Mouse (Mus musculus): ENCODE measurements around the gene Trim9. TPM values are rescaled to one million over a fixed set of nuclear protein-coding genes. Genes with fewer than 3 reads are reported as not detected.

Gene Trim9
- total RNA-seq, 2 experiments from 2014 or later = 336 to 347 TPM

DNA sequence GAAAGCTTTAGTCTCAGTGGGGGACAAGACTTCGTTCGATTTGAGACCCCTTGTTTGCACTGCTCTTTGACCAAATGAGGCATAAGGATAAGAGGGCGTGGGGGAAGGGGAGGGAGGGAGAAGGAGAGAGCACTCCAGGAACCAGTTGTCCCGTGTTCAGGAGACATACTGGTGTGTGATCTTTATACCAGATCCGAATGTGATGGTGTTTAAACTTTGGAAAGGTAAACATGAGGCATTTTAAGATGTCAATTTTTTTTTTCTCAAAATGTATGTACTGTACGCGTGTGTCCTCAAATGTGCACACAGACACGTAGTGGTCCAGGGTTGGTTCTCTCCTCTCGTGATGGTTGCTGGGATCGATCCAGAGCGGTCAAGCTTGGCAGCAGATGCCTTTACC, 119.3 kb downstream of the Trim9 start:
- DNase-seq (ENCODE audit: extremely low spot score in 1 of 2, low spot score in 2 of 2) = no peak
- intact Hi-C loops (cut with DNase I) = no loop called here

DNA sequence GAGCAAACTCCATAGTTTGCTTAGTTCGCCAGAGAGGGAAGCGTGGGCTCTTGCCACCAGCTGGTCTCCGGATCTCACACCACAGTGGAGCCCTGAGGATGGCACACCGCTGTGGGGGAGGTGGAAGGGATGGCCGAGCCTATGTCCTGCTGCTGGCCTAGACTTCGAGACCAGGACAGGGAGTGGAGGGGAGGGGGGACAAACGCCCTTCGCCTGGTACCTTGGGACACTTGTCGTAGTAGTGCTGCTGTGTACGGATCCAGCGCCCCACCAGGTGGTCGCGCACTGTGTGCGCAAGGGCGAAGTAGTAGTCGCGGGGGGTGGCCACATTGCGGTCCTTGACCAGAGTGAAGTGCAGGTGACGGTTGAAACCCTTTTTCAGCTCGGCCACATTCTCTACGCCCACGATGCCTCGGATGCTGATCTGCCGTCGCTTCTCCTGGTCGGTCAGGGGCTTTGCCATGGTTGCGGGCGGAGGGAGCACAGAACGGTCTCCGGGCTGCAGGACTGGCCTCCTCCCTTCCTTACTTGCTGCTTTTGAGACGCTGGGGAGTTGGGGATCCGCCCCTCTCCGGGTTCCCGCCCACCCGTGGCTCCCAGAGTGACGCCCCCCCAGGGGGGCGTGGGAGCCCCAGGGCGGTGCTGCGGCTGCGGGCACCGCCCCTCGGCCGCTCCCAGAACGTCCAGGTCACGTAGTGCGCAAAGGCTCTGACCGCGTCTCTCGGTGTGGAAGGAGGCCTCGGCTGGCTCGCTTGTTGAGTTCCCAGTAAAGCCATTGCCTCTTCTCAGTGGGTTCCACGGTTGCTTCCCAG, 120.1 kb downstream of the Trim9 start:
- DNase-seq (ENCODE audit: extremely low spot score in 1 of 2, low spot score in 2 of 2) = peak in 1 of 2 experiments; percentile 67
- intact Hi-C loops (cut with DNase I) = no loop called here

DNA sequence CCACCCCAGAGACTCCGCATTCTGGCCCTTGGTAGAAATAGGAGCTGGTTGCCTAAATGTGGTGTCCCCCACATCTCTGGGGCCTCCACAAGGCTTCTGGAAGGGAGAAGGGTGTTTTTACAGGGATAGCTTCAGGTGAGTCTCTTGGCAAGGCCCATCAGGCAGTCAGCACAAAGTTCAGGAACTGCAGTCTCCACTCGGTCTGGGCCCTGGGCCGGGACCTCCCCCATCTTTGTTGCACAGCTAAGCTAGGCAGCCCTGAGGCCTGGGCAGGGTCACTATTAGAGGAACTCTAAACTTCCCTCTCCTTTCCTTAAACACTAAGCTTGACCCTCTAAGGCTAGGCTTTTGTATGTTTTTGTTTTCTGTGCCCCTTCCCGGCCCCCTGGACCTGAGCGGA, 120.8 kb downstream of the Trim9 start:
- intact Hi-C loops (cut with DNase I) = no loop called here
- DNase-seq (ENCODE audit: extremely low spot score in 1 of 2, low spot score in 2 of 2) = no peak

DNA sequence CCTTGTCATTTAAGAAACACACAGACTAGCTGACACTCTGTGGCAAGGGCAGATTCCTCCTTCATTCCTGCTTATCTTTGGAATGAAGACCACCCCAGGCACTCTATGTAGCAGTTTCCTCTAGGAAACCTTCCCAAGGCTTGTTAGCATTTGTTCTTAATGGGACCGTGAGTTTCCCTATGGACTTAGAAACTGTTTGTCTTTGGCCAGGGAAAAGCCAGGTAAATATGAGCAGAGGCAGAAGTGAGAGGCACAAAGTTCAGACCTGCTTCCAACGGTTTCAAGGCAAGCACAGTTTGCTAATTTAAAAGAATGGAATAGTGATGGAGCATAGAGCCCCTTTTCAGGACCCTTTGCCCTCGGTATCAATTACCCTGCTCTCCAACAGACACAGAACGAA, 124.1 kb downstream of the Trim9 start:
- intact Hi-C loops (cut with DNase I) = no loop called here
- no peak for DNase-seq (ENCODE audit: extremely low spot score in 1 of 2, low spot score in 2 of 2)

DNA sequence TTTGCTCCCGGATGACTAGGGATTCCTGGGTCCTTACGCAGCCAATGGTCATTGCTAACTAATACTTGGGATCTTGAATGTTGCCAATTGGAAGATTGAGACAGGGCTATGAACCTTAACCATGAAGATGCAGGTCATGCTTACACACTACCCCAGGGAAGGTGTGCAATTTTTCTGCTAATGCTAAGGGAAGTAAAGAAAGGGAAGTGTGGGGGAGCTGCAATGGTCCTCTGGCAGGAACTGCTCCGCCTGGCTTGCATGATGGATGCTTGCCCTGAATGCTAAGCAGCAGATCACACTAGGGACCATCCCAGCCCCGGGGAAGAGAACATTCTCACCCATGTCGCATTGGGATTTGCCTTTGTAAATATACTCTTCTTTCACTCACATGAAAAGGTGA, 126.0 kb downstream of the Trim9 start:
- no peak for DNase-seq (ENCODE audit: extremely low spot score in 1 of 2, low spot score in 2 of 2)
- intact Hi-C loops (cut with DNase I) = no loop called here

DNA sequence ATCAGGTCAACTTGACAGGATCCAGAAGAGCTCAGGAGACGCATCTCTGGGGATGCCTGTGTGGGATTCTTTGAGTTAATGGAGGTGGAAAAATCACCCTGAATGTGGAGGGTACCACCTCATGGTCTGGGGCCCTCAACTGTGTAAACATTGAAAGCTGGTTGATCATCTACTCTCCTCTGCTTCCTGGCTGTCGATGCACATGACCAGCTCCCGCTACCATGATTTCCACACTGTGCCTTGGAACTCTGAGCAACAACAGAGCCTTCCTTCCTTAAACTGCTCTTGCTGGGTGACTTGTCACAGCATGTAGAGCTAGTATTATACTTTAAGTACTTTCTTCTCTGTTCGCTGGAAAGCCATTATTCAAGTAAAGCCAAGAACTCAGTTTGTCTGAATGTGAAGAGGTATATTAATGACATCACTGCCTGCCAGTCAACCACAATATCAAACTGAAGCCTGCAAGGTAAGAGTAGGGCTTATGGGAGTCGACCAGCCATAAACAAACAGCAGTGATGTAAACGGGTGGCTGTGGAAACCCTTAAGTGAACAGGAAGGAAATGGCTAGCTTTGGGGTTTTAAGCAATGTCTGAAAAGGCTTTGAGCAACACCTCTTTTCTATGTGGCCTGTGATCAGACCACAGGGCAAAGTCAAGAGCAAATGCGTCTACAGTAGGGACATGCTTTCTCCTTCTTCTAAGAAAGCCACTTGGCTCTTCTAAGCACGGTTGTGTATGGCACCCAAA, 128.4 kb downstream of the Trim9 start:
- DNase-seq (ENCODE audit: extremely low spot score in 1 of 2, low spot score in 2 of 2) = no peak
- intact Hi-C loops (cut with DNase I) = no loop called here

DNA sequence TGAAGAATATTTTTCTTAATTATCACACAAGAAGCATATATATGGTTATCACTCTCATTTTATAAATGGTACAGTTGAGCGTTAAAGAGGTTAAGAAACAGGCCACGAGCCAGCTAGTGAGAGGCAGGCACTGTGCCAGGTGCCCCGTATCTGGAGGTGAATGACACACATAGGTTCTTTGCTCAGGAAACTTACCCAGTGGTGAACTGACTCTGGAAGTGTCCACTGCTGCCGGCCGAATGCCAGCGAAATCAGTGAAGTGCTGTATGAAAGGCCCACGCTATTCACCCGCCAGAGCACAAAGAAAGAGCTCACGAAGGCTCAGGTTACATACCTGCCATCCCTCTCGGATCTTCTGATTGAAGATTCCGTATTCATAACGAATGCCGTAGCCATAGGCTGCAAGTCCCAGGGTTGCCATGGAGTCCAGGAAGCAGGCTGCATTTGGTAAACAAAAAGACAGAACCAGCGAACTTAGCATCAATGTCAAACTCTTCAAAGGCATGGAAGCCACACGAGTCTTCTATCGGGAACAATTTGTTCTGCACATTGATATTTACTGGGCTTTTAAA, 131.1 kb downstream of the Trim9 start:
- peak in 1 of 2 experiments; percentile 37 for DNase-seq (ENCODE audit: extremely low spot score in 1 of 2, low spot score in 2 of 2)

DNA sequence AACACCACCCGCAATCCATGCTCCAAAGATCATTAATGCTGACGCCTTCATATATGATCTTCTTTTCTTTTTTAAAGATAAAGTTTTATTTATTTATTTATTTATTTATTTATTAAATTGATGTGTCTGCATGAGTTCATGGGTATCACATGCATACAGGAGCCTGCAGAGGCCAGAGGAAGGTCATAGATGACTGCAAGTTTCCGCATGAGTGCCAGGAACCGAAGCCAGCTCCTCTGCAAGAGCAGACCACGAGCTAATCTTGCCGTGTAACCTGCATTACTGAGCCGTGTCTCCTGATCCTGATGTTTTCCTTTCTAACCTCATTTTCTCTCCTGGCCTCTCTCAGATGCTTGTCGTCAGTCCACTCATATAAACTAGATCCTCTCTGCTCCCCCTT, 133.1 kb downstream of the Trim9 start:
- intact Hi-C loops (cut with DNase I) = no loop called here
- no peak for DNase-seq (ENCODE audit: extremely low spot score in 1 of 2, low spot score in 2 of 2)

More for the DNA sequence above, 131.1 kb downstream of the Trim9 start:
- intact Hi-C loops (cut with DNase I) = no loop called here

DNA sequence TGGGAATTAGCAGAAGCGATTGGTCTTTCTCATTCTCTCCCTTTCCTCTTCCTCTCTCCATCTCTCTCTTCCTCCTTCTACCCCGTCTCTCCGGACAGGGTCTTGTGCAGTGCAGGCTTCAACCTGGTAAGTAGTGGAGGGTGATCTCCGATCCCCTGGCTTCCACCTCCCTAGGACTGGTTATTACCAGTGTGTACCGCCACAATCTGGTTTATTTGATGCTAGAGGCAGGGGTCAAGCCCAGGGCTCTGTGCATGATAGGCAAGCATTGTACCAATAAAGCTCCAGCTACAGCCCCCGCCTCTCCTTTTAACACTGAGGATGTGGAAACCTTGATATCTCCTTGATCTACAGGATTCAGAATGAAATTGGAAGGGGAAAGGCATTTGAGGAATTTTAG, 133.8 kb downstream of the Trim9 start:
- DNase-seq (ENCODE audit: extremely low spot score in 1 of 2, low spot score in 2 of 2) = no peak

DNA sequence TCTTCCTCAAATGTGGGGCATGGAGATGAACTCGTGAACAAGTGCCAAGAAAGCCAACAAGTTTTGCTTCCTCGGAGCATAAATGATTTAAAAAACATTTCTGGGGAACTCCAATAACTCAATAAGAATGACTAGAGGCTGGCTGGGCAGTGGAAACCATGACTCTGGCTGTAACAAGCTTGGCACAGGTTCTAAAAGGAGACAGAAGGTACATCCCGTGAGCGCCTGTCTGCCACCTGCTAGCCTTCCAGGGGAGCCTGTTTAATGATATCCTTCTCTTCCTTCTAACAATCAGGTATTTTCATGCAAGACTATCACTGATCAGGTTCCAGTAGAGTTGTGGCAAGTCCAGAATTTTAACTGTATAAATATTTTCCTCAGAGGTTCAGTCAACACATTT, 134.9 kb downstream of the Trim9 start:
- intact Hi-C loops (cut with DNase I) = no loop called here
- no peak for DNase-seq (ENCODE audit: extremely low spot score in 1 of 2, low spot score in 2 of 2)

More for the DNA sequence above, 133.8 kb downstream of the Trim9 start:
- intact Hi-C loops (cut with DNase I) = no loop called here

DNA sequence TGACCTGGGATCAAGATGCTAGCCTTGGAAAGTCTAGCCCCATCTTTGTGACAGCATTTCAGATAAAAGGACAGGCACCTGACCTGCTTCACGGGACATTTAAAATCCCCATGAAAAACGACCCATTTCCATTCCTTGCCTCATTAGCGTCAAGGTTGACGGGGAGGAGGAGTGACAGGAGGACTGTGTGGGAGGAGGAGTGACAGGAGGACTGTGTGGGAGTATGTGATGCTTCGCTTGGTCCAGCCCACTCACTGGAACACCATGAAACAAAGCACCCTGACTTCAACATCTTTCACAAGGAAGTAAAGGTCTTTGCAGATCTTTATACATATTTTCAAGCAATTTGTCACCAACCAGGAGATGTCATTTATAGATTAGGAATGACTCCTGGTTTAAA, 139.2 kb downstream of the Trim9 start:
- intact Hi-C loops (cut with DNase I) = no loop called here

DNA sequence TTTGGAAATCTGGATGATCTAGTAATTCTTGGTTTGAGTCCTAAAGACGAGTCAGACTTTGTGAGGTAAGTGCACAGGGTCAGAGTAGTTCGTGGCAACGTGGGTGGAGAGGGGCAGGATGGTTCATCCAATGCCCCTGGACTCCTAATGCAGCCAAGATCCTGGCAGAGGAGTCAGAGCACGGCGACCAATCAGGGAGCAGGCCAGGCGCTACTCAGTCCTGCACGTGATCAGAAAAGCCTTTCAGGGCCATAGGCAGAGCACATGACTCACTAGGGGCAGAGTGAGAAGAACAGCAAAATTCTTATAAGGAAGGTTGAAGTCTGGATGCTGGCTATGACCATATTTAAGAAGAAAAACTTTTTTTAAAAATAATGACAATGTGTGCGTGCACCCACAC, 143.0 kb downstream of the Trim9 start:
- no peak for DNase-seq (ENCODE audit: extremely low spot score in 1 of 2, low spot score in 2 of 2)
- intact Hi-C loops (cut with DNase I) = no loop called here

More for the DNA sequence above, 139.2 kb downstream of the Trim9 start:
- no peak for DNase-seq (ENCODE audit: extremely low spot score in 1 of 2, low spot score in 2 of 2)

DNA sequence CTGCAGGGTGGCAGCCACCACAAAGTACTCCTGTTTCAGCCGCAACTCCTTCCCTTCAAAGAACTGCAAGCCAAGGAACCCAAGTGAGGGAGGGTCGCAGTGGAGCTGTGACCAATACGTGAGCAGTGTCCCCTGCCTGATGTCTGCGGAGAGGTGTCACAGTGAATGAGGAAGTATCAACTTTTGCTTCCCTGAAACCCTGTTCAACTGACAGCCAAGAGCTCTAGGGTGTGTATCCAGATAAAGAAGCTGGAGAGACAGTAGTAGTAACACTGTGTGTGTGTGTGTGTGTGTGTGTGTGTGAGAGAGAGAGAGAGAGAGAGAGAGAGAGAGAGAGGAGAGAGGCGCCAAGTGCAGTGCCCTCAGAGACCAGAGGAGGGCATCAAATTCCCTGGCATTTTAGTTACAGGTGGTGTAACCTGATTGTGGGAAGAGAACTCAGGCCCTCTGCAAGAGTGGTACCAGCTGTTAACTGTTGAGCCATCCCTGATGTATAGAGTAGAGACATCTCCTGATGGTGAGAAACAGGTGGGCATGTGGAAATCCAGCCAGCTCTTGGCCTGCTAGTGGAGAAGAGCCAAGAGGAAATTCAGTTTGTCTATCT, 145.4 kb downstream of the Trim9 start:
- intact Hi-C loops (cut with DNase I) = no loop called here
- DNase-seq (ENCODE audit: extremely low spot score in 1 of 2, low spot score in 2 of 2) = no peak

DNA sequence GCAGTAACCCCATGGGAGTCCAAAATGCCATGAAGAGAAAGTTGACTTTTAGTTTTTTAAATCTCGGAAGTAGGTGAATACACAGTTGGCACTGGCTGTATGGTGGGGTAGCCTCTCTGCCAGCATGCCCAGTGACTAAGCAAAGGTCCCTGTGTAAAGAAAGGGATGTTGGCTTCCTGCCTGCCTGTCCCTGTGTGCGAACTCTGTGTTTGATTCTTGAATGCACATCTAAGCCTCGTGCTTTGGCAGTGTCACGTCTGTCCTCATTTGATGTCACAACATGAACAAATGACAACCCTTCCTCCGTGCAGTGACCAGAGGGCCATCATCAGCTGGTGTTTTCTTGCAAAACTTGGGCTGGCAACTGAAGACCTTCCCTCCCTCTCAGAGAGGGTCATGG, 151.1 kb downstream of the Trim9 start:
- intact Hi-C loops (cut with DNase I) = no loop called here
- DNase-seq (ENCODE audit: extremely low spot score in 1 of 2, low spot score in 2 of 2) = no peak

DNA sequence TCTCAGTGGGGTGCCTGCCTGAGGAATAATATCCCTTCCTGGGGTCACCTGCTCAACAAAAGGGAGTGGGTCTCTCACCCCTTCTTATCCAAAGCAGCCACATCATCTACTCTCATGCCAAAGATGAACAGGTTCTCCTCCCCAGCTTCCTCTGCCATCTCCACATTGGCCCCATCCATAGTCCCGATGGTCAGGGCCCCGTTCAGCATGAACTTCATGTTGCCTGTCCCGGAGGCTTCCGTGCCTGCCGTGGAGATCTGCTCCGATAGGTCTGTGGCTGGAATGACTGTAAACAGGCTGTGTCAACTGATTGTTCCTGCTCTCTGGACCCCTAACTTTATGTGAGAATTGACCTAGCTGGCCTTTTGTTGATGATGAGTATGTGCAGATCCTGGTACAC, 152.0 kb downstream of the Trim9 start:
- intact Hi-C loops (cut with DNase I) = no loop called here
- DNase-seq (ENCODE audit: extremely low spot score in 1 of 2, low spot score in 2 of 2) = no peak

Other genes starting within 250 kb of the Trim9 start
- 10 to 100 TPM; 49.2 to 51.8 TPM for gene Nin, start 233.9 kb downstream of the Trim9 start, total RNA-seq (2021)
- gene Abhd12b, start 193.5 kb downstream of the Trim9 start, total RNA-seq (2021) = not detected
- gene Pygl, start 116.1 kb downstream of the Trim9 start, total RNA-seq (2021) = 1 to 10 TPM; 2.9 to 4.4 TPM
- 10 to 100 TPM; 40.6 to 42.6 TPM for gene Tmx1, start 105.5 kb upstream of the Trim9 start, total RNA-seq (2021)